Mouse (Mus musculus): ENCODE results near the gene Ntm. TPM values are rescaled to one million over a fixed set of nuclear protein-coding genes. Genes with fewer than 3 reads are reported as not detected.

Gene Ntm
- polyA plus RNA-seq, 1 experiment: not detected

GRCm38 (mm10) chr9:29012541-29012940, 950.4 kb downstream of the Ntm start:
- TF ChIP-seq CEBPB (IDR thresholded peaks at IDR 0.05; ENCODE audit: insufficient read depth, poor library complexity, severe bottlenecking) (no peak), REST (IDR thresholded peaks at IDR 0.05; ENCODE audit: insufficient read depth, insufficient read length) (no peak)
- Histone ChIP-seq H3K79me2 (ENCODE audit: control insufficient read depth, insufficient read depth) (no peaks in the 10 kb centered on the region), H3K4me3 (no peak overlapping the region), H3K27me3 (ENCODE audit: control insufficient read depth, insufficient read depth, insufficient read length) (no peaks in the 10 kb centered on the region), H3K4me2 (ENCODE audit: low read depth) (no peak overlapping the region), H3K36me3 (ENCODE audit: control insufficient read depth, insufficient read depth) (no peaks in the 10 kb centered on the region), H3ac (ENCODE audit: control insufficient read depth, insufficient read length) (no peak overlapping the region)

- no peak overlapping the region for H3ac ChIP-seq (ENCODE audit: control insufficient read depth, insufficient read length)
- TF ChIP-seq MAX (IDR thresholded peaks at IDR 0.05; ENCODE audit: low read depth) (no peak), TCF12 (IDR thresholded peaks at IDR 0.05; ENCODE audit: insufficient read depth, poor library complexity, severe bottlenecking) (no peak), POLR2A (IDR thresholded peaks at IDR 0.05; ENCODE audit: insufficient read length, low read depth) (no peak), TCF3 (IDR thresholded peaks at IDR 0.05; ENCODE audit: insufficient read length, low read depth) (no peak), SRF (IDR thresholded peaks at IDR 0.05; ENCODE audit: control insufficient read depth, insufficient read length, low read depth) (no peak), MYOG (IDR thresholded peaks at IDR 0.05; ENCODE audit: control insufficient read depth in 1 of 3, insufficient read depth in 1 of 3, insufficient read length in 2 of 3, low read depth in 2 of 3) (no peak), POLR2AphosphoS2 (IDR thresholded peaks at IDR 0.05; ENCODE audit: insufficient read length, low read depth) (no peak), REST (IDR thresholded peaks at IDR 0.05; ENCODE audit: insufficient read depth, insufficient read length) (no peak), USF1 (IDR thresholded peaks at IDR 0.05; ENCODE audit: low read depth) (no peak), MYOD1 (IDR thresholded peaks at IDR 0.05; ENCODE audit: control insufficient read depth in 1 of 3, insufficient read length in 2 of 3, low read depth in 2 of 3) (no peak), E2F4 (IDR thresholded peaks at IDR 0.05; ENCODE audit: insufficient read depth) (no peak), CEBPB (IDR thresholded peaks at IDR 0.05; ENCODE audit: insufficient read depth, poor library complexity, severe bottlenecking) (no peak)
- H3K4me3 ChIP-seq: no peak overlapping the region
- H3K4me2 ChIP-seq (ENCODE audit: low read depth): no peak overlapping the region
- no peaks in the 10 kb centered on the region for H3K27me3 ChIP-seq (ENCODE audit: control insufficient read depth, insufficient read depth, insufficient read length)
- no peaks in the 10 kb centered on the region for H3K36me3 ChIP-seq (ENCODE audit: control insufficient read depth, insufficient read depth)
- H3K79me2 ChIP-seq (ENCODE audit: control insufficient read depth, insufficient read depth): no peaks in the 10 kb centered on the region
Observed at GRCm38 (mm10) chr9:29011476-29011875, 951.5 kb downstream of the Ntm start.

- no peaks in the 10 kb centered on the region for H3K27me3 ChIP-seq (ENCODE audit: control insufficient read depth, insufficient read depth, insufficient read length)
- TF ChIP-seq CEBPB (IDR thresholded peaks at IDR 0.05; ENCODE audit: insufficient read depth, poor library complexity, severe bottlenecking) (peak; percentile 46; the same call in 1 of the 2 replicates), TCF3 (IDR thresholded peaks at IDR 0.05; ENCODE audit: insufficient read length, low read depth) (no peak)
- peak overlapping the region; percentile 12 for H3K4me2 ChIP-seq (ENCODE audit: low read depth)
- no peaks in the 10 kb centered on the region for H3K36me3 ChIP-seq (ENCODE audit: control insufficient read depth, insufficient read depth)
- no peak overlapping the region for H3ac ChIP-seq (ENCODE audit: control insufficient read depth, insufficient read length)
- no peak overlapping the region for H3K4me3 ChIP-seq
- H3K79me2 ChIP-seq (ENCODE audit: control insufficient read depth, insufficient read depth): no peaks in the 10 kb centered on the region
Observed at GRCm38 (mm10) chr9:29004534-29004933, 958.4 kb downstream of the Ntm start.

DNA sequence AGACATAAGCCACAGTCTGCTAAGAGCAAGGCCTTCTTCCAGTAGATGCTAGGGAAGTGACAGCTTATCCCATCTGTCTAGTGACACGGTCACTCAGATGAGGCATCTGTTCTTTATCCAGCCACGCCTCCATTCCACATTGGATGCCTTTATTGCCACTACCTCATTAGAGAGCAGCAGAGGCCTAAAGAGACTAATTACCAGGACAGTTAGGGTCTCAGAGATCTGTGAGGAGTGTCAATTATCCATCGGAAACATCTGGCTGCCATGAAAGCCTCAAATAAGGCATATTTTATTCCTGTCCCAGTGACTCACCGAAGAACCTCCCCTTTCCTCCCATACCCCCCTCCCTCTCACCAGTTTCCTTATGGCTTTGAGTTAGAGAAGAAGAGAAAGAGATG, 963.0 kb downstream of the Ntm start:
- Histone ChIP-seq H3ac (ENCODE audit: control insufficient read depth, insufficient read length) (no peak overlapping the region), H3K4me3 (no peak overlapping the region), H3K36me3 (ENCODE audit: control insufficient read depth, insufficient read depth) (no peaks in the 10 kb centered on the region), H3K79me2 (ENCODE audit: control insufficient read depth, insufficient read depth) (no peaks in the 10 kb centered on the region), H3K4me2 (ENCODE audit: low read depth) (peak overlapping the region; percentile 27), H3K27me3 (ENCODE audit: control insufficient read depth, insufficient read depth, insufficient read length) (no peaks in the 10 kb centered on the region)
- TF ChIP-seq SRF (IDR thresholded peaks at IDR 0.05; ENCODE audit: control insufficient read depth, insufficient read length, low read depth) (no peak), POLR2A (IDR thresholded peaks at IDR 0.05; ENCODE audit: insufficient read length, low read depth) (no peak), MYOG (IDR thresholded peaks at IDR 0.05; ENCODE audit: control insufficient read depth in 1 of 3, insufficient read depth in 1 of 3, insufficient read length in 2 of 3, low read depth in 2 of 3) (no peak), E2F4 (IDR thresholded peaks at IDR 0.05; ENCODE audit: insufficient read depth) (no peak), MYOD1 (IDR thresholded peaks at IDR 0.05; ENCODE audit: control insufficient read depth in 1 of 3, insufficient read length in 2 of 3, low read depth in 2 of 3) (no peak), TCF12 (IDR thresholded peaks at IDR 0.05; ENCODE audit: insufficient read depth, poor library complexity, severe bottlenecking) (no peak), USF1 (IDR thresholded peaks at IDR 0.05; ENCODE audit: low read depth) (no peak), TCF3 (IDR thresholded peaks at IDR 0.05; ENCODE audit: insufficient read length, low read depth) (no peak), REST (IDR thresholded peaks at IDR 0.05; ENCODE audit: insufficient read depth, insufficient read length) (no peak), POLR2AphosphoS2 (IDR thresholded peaks at IDR 0.05; ENCODE audit: insufficient read length, low read depth) (no peak), CEBPB (IDR thresholded peaks at IDR 0.05; ENCODE audit: insufficient read depth, poor library complexity, severe bottlenecking) (no peak), MAX (IDR thresholded peaks at IDR 0.05; ENCODE audit: low read depth) (no peak)

DNA sequence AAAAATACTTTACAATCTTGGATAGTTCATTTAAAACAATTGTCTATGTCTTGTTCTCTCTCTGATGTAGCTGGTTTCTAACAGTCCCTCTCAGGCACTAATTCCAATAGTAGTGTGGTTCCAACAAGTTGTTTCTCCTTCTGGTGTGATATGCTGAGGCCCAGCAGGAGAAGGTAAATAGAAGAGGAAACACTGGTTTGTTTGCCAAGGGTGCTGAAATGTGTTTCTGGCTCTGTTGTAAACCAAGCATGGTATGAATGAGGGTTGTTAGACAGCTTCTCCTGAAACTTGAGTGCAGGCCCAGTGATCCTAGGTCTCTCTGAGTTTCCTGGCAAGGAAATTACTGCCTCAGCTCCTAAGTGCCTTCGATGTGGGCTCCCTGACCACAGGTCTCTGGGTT, 985.7 kb downstream of the Ntm start:
- H3K27me3 ChIP-seq (ENCODE audit: control insufficient read depth, insufficient read depth, insufficient read length): no peaks in the 10 kb centered on the region
- no peaks in the 10 kb centered on the region for H3K79me2 ChIP-seq (ENCODE audit: control insufficient read depth, insufficient read depth)
- no peak for TF ChIP-seq CEBPB (IDR thresholded peaks at IDR 0.05; ENCODE audit: insufficient read depth, poor library complexity, severe bottlenecking)
- no peak for TF ChIP-seq MYOD1 (IDR thresholded peaks at IDR 0.05; ENCODE audit: control insufficient read depth in 1 of 3, insufficient read length in 2 of 3, low read depth in 2 of 3)
- TF ChIP-seq TCF3 (IDR thresholded peaks at IDR 0.05; ENCODE audit: insufficient read length, low read depth): no peak
- TF ChIP-seq SRF (IDR thresholded peaks at IDR 0.05; ENCODE audit: control insufficient read depth, insufficient read length, low read depth): no peak
- no peak for TF ChIP-seq TCF12 (IDR thresholded peaks at IDR 0.05; ENCODE audit: insufficient read depth, poor library complexity, severe bottlenecking)
- no peak for TF ChIP-seq REST (IDR thresholded peaks at IDR 0.05; ENCODE audit: insufficient read depth, insufficient read length)
- TF ChIP-seq MYOG (IDR thresholded peaks at IDR 0.05; ENCODE audit: control insufficient read depth in 1 of 3, insufficient read depth in 1 of 3, insufficient read length in 2 of 3, low read depth in 2 of 3): no peak
- no peak for TF ChIP-seq USF1 (IDR thresholded peaks at IDR 0.05; ENCODE audit: low read depth)
- no peak for TF ChIP-seq POLR2AphosphoS2 (IDR thresholded peaks at IDR 0.05; ENCODE audit: insufficient read length, low read depth)
- no peaks in the 10 kb centered on the region for H3K36me3 ChIP-seq (ENCODE audit: control insufficient read depth, insufficient read depth)
- H3K4me2 ChIP-seq (ENCODE audit: low read depth): no peak overlapping the region
- no peak overlapping the region for H3ac ChIP-seq (ENCODE audit: control insufficient read depth, insufficient read length)
- H3K4me3 ChIP-seq: no peak overlapping the region
